15 mouse cellular contexts compared by ENCODE assay signal in genomic region chr12:13576761-13577160, GRCm38 (mm10).
"Had no signal": no experiment of that assay in that cellular context is flagged by ENCODE, and none has a peak within 500 bp of the region (broad histone marks: within the 10 kb centered on the region; RNA-seq: fewer than 3 reads in every experiment).

No protein-coding gene starts in this region.

- H3K4me2 ChIP-seq: limb, embryonic 12.5 days; neural tube, embryonic 13.5 days; stomach, embryonic 15.5 days had no signal

- DNase-seq: kidney, postnatal 25 days; liver; lung, adult 2 months; lung, postnatal 36 days; retina, postnatal 1 day; right cerebral cortex, postnatal 14 days; thymus, adult 2 months; thymus, postnatal 25 days had no signal

- ATAC-seq: lung, postnatal 0 days; midbrain, embryonic 16.5 days had no signal

- H3K9me3 ChIP-seq: limb, embryonic 12.5 days; midbrain, embryonic 10.5 days; neural tube, embryonic 13.5 days; stomach, embryonic 15.5 days had no signal

- H3K27me3 ChIP-seq: limb, embryonic 12.5 days; neural tube, embryonic 13.5 days; stomach, embryonic 15.5 days had no signal

- H3K9ac ChIP-seq: limb, embryonic 12.5 days; liver, embryonic 14.5 days; neural tube, embryonic 13.5 days; stomach, embryonic 15.5 days had no signal

- H3K36me3 ChIP-seq: midbrain, embryonic 10.5 days; neural tube, embryonic 13.5 days; stomach, embryonic 15.5 days had no signal

- H3K4me1 ChIP-seq: neural tube, embryonic 13.5 days had no signal

- H3K27ac ChIP-seq: limb, embryonic 12.5 days; liver, embryonic 14.5 days; neural tube, embryonic 13.5 days; stomach, embryonic 15.5 days had no signal

- H3K4me3 ChIP-seq: limb, embryonic 12.5 days; midbrain, embryonic 10.5 days; neural tube, embryonic 13.5 days; stomach, embryonic 15.5 days had no signal
